In genomic region chr14:76544136-76544535, GRCm38 (mm10) we compare ENCODE assay signal across 23 mouse cellular contexts. TPM values are rescaled to one million over a fixed set of nuclear protein-coding genes. Genes with fewer than 3 reads are reported as not detected.
"Had no signal": no experiment of that assay in that cellular context is flagged by ENCODE, and none has a peak within 500 bp of the region (broad histone marks: within the 10 kb centered on the region; RNA-seq: fewer than 3 reads in every experiment).

No protein-coding gene starts in this region.

- H3K4me2 ChIP-seq: lung, embryonic 14.5 days; midbrain, embryonic 12.5 days; neural tube, embryonic 13.5 days; neural tube, embryonic 15.5 days; stomach, embryonic 15.5 days had no signal

- H3K27ac ChIP-seq: macrophage; midbrain, embryonic 10.5 days; midbrain, embryonic 12.5 days; neural tube, embryonic 13.5 days; neural tube, embryonic 15.5 days; stomach, embryonic 15.5 days; stomach, postnatal 0 days had no signal

- H3K9ac ChIP-seq: lung, embryonic 14.5 days; midbrain, embryonic 12.5 days; neural tube, embryonic 13.5 days; neural tube, embryonic 15.5 days; stomach, embryonic 15.5 days had no signal

- H3K27me3 ChIP-seq: midbrain, embryonic 12.5 days; neural tube, embryonic 13.5 days; neural tube, embryonic 15.5 days; stomach, embryonic 15.5 days had no signal

- H3K4me3 ChIP-seq: midbrain, embryonic 10.5 days; midbrain, embryonic 12.5 days; myocyte; neural tube, embryonic 13.5 days; neural tube, embryonic 15.5 days; stomach, embryonic 15.5 days had no signal

- H3K36me3 ChIP-seq: stomach, embryonic 15.5 days had no signal

- DNase-seq: lung, adult 18-20 months; lung, embryonic 14.5 days; lung, postnatal 14 days; lung, postnatal 36 days; midbrain, embryonic 14.5 days; retina, postnatal 1 day; right cerebral cortex, adult 18-20 months; right cerebral cortex, postnatal 25 days; right cerebral cortex, postnatal 4 days; spleen, adult 18-20 months; thymus, adult 2 months; thymus, postnatal 25 days; thymus, postnatal 4 days had no signal

- ATAC-seq: midbrain, embryonic 16.5 days had no signal

- H3K4me1 ChIP-seq: neural tube, embryonic 13.5 days; neural tube, embryonic 15.5 days; stomach, embryonic 15.5 days had no signal

- H3K9me3 ChIP-seq: midbrain, embryonic 10.5 days; midbrain, embryonic 12.5 days; neural tube, embryonic 13.5 days; neural tube, embryonic 15.5 days; stomach, embryonic 15.5 days had no signal

RNA-seq across cellular contexts. Expression of gene Serp2, which starts 12.6 kb away (rescaled TPM):
- total RNA-seq: megakaryocyte progenitor cell, adult 5-6 weeks had no signal
- polyA plus RNA-seq: macrophage had no signal
